Mouse (Mus musculus) spleen, embryonic (tissue): Measurements from ENCODE around the gene Fam57b.

ENCODE experiments used
- CTCF ChIA-PET: fragments of 350-600 bp; sonication (Branson Sonifier 250); formaldehyde crosslinking; loops from one replicate; lab custom pipeline; 2022; lab: Charles Lee

Gene Fam57b

DNA sequence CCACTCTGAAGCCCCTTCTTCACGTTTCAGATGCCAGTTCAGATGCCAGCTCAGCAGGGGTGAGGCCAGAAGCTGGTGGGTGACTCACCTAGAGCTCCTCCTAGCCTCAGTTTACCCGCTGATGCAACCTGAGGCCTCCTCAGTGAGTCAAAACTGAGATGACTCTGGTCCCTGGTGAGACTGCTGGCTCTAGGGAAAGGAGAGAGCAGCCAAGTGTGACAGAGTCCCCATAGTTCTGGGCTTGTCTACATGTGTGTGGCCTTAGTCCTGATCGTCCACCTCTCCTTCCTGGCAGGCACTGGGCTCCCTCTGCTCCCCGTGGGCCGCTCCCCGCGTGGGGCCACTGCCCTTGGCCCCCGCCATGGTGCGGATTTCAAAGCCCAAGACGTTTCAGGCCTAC, 20.0 kb upstream of the Fam57b start:
- CTCF ChIA-PET = interaction anchor here (0.5 kb wide), 1 partner anchor 88 kb away, joined by 5 read pairs; no protein-coding TSS in a partner anchor

DNA sequence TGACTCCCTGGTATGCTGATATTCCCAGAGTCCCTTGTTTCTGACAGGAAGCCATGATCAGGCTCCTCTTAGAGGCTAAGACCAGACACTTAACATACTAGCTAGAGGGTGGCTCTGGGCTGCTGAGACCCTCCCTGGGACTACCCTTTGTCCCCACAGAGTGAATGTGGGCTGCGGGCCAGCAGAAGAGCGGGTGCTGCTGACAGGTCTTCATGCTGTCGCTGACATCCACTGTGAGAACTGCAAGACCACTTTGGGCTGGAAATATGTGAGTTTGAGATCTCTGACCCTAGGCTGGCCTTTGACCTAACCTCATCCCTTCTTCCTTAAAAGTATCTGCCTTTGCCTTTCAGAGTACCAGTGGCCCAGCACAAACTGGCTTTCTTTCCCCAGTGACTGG, 19.3 kb upstream of the Fam57b start:
- CTCF ChIA-PET = no interaction called here

DNA sequence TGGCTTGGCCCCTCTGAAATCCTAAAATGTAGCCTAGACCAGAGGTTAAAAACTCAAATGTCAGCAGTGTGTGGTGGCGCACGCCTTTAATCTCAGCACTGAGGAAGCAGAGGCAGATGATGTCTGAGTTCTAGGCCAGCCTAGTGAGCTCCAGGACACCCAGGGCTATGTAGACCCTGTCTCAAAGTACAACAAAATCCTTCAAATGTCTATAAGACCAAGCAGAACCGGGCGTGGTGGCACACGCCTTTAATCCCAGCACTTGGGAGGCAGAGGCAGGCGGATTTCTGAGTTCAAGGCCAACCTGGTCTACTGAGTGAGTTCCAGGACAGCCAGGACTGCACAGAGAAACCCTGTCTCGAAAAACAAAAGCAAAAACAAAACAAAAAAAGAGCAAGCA, 18.4 kb upstream of the Fam57b start:
- CTCF ChIA-PET = interaction anchor here (0.8 kb wide), 1 partner anchor 318 kb away, joined by 3 read pairs; no protein-coding TSS in a partner anchor

- CTCF ChIA-PET = interaction anchor here (0.5 to 1.0 kb wide), 9 partner anchors 11 to 835 kb away, joined by 3 to 5 read pairs (median 3); partner anchors contain the start of gene Apobr
Observed at GRCm38 (mm10) chr7:126779983-126780970, 17.2 kb upstream of the Fam57b start.

- CTCF ChIA-PET = interaction anchor here (0.5 to 0.6 kb wide), 2 partner anchors 42 to 49 kb away, joined by 3 read pairs; no protein-coding TSS in a partner anchor
Observed at GRCm38 (mm10) chr7:126780971-126781635, 16.4 kb upstream of the Fam57b start, which contains the start of gene Tbx6. Gene Tbx6, plus strand, starts transcription at chr7:126781483.

GRCm38 (mm10) chr7:126781661-126782370, 15.7 kb upstream of the Fam57b start:
- CTCF ChIA-PET = interaction anchor here (0.5 kb wide), 1 partner anchor 358 kb away, joined by 3 read pairs; no protein-coding TSS in a partner anchor

- CTCF ChIA-PET = no interaction called here
Observed at GRCm38 (mm10) chr7:126782693-126783092, 14.8 kb upstream of the Fam57b start.

DNA sequence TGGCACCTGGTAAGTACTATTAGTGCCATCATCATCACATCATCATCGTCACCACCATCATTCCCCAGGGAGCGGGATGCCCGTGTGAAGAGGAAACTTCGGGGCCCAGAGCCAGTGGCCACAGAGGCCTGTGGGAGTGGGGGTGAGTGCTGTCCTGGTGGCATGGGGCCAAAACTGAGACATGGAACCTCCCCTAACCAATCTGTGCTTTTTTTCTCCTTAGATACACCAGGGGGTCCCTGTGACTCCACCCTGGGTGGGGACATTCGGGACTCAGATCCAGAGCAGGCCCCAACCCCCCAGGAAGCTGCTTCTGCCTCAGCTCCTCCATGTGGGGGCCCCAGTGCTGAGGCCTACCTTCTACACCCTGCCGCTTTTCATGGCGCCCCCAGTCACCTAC, 13.0 kb upstream of the Fam57b start:
- CTCF ChIA-PET = no interaction called here

DNA sequence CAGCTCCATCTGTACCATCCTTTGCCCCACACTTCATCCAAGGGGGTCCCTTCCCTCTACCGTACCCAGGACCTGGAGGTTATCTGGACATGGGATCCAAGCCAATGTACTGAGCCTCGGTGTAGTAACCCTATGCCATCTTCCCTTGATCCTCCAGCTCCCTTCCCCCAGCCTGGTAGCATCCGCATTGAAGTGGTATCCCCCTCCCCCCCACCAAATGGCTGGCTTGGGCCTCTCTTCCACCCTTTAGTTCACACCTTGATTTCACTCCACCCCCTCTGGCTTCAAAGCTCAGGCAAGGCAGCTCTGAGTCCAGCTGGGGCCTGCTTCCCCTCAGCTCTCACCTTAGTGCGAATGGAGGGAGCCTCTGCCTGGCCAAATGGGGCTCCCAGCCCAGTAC, 12.4 kb upstream of the Fam57b start:
- CTCF ChIA-PET = interaction anchor here (0.7 kb wide), 1 partner anchor 12 kb away, joined by 4 read pairs; no protein-coding TSS in a partner anchor

GRCm38 (mm10) chr7:126786142-126786541, 11.3 kb upstream of the Fam57b start:
- CTCF ChIA-PET = no interaction called here

DNA sequence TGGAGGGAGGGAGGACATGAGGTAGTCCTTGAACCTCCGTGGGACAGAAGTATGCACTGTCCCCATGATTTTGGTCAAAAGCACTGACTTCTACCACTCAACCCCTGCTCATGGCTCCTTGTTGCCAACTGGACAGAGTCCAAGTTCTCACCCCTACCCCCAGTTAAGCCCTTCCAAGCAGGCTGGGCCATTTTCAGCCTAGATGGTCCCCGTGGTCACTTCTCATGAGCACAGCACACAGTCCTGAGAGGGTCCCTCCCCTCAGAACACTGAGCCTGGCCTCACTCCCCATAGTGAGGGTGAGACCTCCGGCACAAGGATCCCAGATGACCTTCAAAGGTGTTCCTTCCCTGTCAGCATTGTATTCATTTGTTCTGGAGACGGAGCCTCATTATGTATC, 8.3 kb upstream of the Fam57b start:
- CTCF ChIA-PET = no interaction called here

DNA sequence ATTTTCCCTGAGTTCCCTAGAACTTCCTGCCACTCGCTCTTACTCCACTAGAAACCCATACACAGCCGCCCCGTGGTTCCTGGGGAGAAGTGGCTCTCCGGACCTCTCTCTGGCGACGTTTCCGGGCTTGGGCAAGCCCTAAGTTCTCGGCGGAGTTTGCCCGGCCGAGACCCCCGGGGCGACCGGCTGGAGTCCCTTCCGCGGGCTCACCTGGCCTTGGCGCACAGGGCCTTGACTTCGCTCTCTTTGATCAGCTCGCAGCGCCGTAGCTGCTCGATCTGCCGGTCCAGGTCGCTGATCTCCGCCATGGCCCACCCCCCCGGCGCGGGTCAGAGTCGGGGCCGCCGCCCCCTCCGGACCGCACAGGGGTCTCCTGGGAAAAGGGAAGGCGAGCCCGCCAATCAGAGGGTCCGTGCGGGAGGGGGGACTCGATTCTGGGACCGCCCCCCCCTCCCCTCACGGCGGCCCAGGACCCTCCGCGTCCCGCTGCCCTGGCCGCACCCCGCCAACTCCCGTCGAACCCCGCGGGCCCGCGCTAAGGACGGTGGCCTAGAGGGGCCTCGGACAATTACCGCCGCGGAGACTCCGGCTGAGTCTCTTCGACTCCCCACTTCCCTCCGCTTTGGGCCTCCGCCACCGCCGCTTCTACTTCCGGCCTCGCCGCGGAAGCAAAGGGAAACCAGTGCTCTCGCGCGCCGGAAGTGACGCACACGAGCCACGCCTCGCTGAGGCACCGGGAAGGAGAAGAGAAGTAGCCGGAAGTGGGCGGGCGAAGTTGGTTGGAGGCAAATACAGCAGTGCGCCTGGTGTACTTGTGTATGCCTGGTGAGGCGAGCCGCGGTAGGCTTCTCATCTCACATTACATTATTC, 5.4 kb upstream of the Fam57b start, which contains the start of gene Ppp4c:
TSS of gene Ppp4c (minus strand) at position 646 of the 870 bp plus-strand sequence.
- CTCF ChIA-PET = interaction anchor here (0.6 kb wide), 1 partner anchor 581 kb away, joined by 4 read pairs; no protein-coding TSS in a partner anchor

GRCm38 (mm10) chr7:126792721-126793443, 4.6 kb upstream of the Fam57b start:
- CTCF ChIA-PET = interaction anchor here (0.6 to 1.0 kb wide), 3 partner anchors 13 to 581 kb away, joined by 3 to 4 read pairs (median 4); no protein-coding TSS in a partner anchor

- CTCF ChIA-PET = interaction anchor here (0.9 to 1.0 kb wide), 2 partner anchors 14 to 88 kb away, joined by 3 to 4 read pairs; no protein-coding TSS in a partner anchor
Observed at GRCm38 (mm10) chr7:126793456-126794270, 3.8 kb upstream of the Fam57b start.

- CTCF ChIA-PET = no interaction called here
Observed at GRCm38 (mm10) chr7:126794271-126794605, 3.2 kb upstream of the Fam57b start.

DNA sequence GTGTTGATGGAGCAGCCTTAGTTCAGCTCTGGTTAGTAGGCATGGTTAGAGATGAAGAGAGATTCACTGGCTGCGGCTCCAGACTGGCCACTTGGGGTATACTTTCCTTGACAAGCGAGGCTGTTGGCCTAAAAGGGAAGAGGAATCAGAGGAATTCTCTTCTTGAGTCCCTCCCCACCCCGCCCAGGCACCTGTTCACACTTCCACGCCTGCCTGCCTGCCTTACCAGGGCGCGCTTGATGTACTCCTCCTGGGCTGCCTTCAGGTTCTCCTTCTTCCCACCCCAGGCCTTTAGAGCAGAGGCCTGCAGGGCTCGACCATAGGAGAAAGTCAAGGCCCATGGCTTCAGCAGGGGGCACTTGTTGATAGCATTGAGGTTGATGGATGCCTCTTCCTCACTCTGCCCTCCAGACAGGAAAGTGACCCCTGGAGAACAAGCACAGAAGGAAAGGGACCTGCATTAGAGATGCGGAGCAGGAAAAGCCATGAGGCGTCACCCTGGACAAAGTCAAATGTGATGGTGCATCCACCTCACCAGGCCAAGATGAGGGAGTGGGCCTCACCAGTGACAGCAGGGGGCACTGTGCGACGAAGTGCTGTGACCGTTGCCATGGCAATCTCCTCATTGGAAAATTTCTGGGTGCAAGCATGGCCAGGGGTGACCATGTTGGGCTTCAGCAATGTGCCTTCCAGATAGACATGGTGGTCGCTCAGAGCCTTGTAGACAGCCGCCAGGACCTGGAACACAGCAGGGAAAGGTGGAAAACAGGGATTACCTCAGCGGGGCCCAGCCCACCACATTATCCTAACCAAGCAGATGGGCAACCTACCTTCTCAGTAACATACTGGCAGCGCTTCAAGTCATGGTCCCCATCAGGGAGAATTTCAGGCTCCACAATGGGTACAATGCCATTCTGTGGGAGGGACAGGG, 1.8 kb upstream of the Fam57b start:
- CTCF ChIA-PET = no interaction called here

- CTCF ChIA-PET = interaction anchor here (0.6 kb wide), 1 partner anchor 103 kb away, joined by 6 read pairs; no protein-coding TSS in a partner anchor
Observed at GRCm38 (mm10) chr7:126796350-126796932, 1.0 kb upstream of the Fam57b start.
